Comparison of ENCODE assay signal across 8 mouse cellular contexts in the genomic region with DNA sequence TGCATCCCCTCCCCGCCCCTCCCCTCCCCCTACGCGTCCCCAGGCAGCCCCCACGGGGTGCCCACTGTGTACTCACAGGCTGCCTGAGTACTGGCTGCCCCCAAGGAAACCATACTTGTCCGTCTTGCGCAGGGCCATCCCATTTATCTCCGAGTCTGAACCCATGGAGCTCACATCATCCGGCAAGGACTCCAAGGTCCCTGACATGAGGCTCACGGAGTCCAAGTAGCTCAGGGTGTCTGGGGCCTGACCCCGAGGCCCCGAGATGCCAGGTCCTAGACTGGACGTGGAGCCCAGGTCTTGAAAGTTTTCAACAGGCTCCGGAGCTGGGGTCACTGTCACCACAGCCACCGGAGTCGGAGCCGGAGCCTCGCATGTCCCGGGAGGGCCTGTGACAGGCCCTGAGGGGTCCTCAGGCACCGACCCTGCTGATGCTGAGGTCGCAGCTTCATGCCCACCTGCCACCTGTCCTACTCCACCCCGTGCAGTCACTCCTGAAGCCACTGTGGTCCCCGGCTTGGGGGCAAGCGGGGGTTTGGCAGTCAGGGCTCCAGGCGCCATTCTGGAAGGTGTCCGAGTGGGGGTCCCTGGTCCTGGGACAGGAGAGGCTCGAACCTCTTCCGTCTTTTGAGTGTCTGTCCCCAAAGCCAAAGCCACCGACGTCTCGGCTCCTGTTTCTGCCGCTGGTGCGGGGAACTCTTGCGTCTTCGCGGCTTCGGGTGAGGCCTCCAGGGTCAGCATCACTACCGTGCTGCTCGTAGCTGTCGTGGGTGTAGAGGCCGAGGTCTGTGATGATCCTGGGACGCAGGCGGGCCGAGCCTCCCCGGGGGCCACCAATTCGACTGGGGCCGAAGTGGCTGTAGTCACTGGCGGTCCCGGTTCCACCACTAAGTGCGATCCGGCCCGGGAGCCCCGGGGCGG. TPM values are rescaled to one million over a fixed set of nuclear protein-coding genes. Genes with fewer than 3 reads are reported as not detected.
A peak's percentile ranks its signal among the peaks of the same experiment; 100 is the strongest.
DNase-seq lines count a peak whose midpoint lies in the region; ATAC-seq and TF ChIP-seq lines count a peak whose summit lies in the region.

No protein-coding gene starts in this region.

- H3K9me3 ChIP-seq in embryonic facial prominence, embryonic 14.5 days (ENCODE audit: control insufficient read depth, low read length) = no peaks in the 10 kb centered on the region
- H3K9me3 ChIP-seq in hindbrain, postnatal 0 days (ENCODE audit: low read length) = no peaks in the 10 kb centered on the region
- H3K9me3 ChIP-seq in stomach, embryonic 15.5 days = no peaks in the 10 kb centered on the region

- no peaks in the 10 kb centered on the region for H3K27me3 ChIP-seq in embryonic facial prominence, embryonic 14.5 days (replicated peaks; ENCODE audit: control insufficient read depth, insufficient read depth, low read length)
- H3K27me3 ChIP-seq in hindbrain, postnatal 0 days (ENCODE audit: insufficient read depth, low read length) = no peaks in the 10 kb centered on the region
- no peaks in the 10 kb centered on the region for H3K27me3 ChIP-seq in stomach, embryonic 15.5 days (replicated peaks)

- H3K27ac ChIP-seq in layer of hippocampus, adult 2 months = peak overlapping the region; percentile 92
- H3K27ac ChIP-seq in embryonic facial prominence, embryonic 14.5 days (replicated peaks; ENCODE audit: low read depth, low read length) = peak overlapping the region; percentile 80
- peak overlapping the region; percentile 84 for H3K27ac ChIP-seq in hindbrain, postnatal 0 days
- H3K27ac ChIP-seq in stomach, embryonic 15.5 days = peak overlapping the region; percentile 89

- intact Hi-C loops in gastrocnemius, postnatal 14 days (cut with DNase I; ENCODE audit: low total_unique reads) = no loop called here

- WGBS in embryonic facial prominence, embryonic 14.5 days = under 1% methylated on average over 41 of the region's 53 CpGs
- under 1% methylated on average over 52 of the region's 53 CpGs for WGBS in hindbrain, postnatal 0 days
- WGBS in stomach, embryonic 15.5 days = under 1% methylated on average over 53 of the region's 53 CpGs

- TF ChIP-seq CTCF in layer of hippocampus, adult 2 months (conservative IDR thresholded peaks at IDR 0.05) = no peak
- TF ChIP-seq CTCF in hindbrain, postnatal 0 days (IDR thresholded peaks at IDR 0.05; ENCODE audit: low read depth) = no peak

- no peak for ATAC-seq in embryonic facial prominence, embryonic 14.5 days (ENCODE audit: low read depth)
- ATAC-seq in hindbrain, postnatal 0 days = no peak
- ATAC-seq in stomach, embryonic 15.5 days (ENCODE audit: insufficient read depth, low FRiP score, low read depth) = no peak

- peaks cover 17% of the 10 kb centered on the region for H3K4me1 ChIP-seq in embryonic facial prominence, embryonic 14.5 days (ENCODE audit: control insufficient read depth, insufficient read depth, low read length)
- H3K4me1 ChIP-seq in hindbrain, postnatal 0 days (ENCODE audit: insufficient read depth, low read length) = peaks cover 7% of the 10 kb centered on the region
- H3K4me1 ChIP-seq in stomach, embryonic 15.5 days = peaks cover 20% of the 10 kb centered on the region

- peak overlapping the region; percentile 85 for H3K4me2 ChIP-seq in embryonic facial prominence, embryonic 14.5 days (ENCODE audit: low read depth, low read length)
- peak overlapping the region; percentile 98 for H3K4me2 ChIP-seq in hindbrain, postnatal 0 days (ENCODE audit: low read depth, low read length)
- H3K4me2 ChIP-seq in stomach, embryonic 15.5 days = peak overlapping the region; percentile 88

- peaks cover 15% of the 10 kb centered on the region for H3K36me3 ChIP-seq in embryonic facial prominence, embryonic 14.5 days (ENCODE audit: control insufficient read depth, insufficient read depth, low read length)
- H3K36me3 ChIP-seq in hindbrain, postnatal 0 days (ENCODE audit: insufficient read depth, low read length) = no peaks in the 10 kb centered on the region
- H3K36me3 ChIP-seq in stomach, embryonic 15.5 days = peaks cover 7% of the 10 kb centered on the region; the same call in 1 of the 2 replicates

- DNase-seq in layer of hippocampus, adult 2 months (ENCODE audit: low spot score in 2 of 2) = no peak
- DNase-seq in layer of hippocampus, adult 9-11 months = no peak
- peak; percentile 9 for DNase-seq in NIH3T3 (ENCODE audit: low read depth)
- DNase-seq in embryonic facial prominence, embryonic 14.5 days (ENCODE audit: low spot score) = no peak
- DNase-seq in hindbrain, postnatal 0 days (ENCODE audit: low spot score) = no peak
- peak; percentile 34 for DNase-seq in lung, postnatal 10 days
- no peak for DNase-seq in gastrocnemius, postnatal 14 days

- H3K9ac ChIP-seq in embryonic facial prominence, embryonic 14.5 days (ENCODE audit: low read depth, low read length) = peak overlapping the region; percentile 96
- H3K9ac ChIP-seq in hindbrain, postnatal 0 days (replicated peaks; ENCODE audit: low read length) = peak overlapping the region; percentile 81
- H3K9ac ChIP-seq in stomach, embryonic 15.5 days = peak overlapping the region; percentile 96

- H3K4me3 ChIP-seq in layer of hippocampus, adult 2 months = peak overlapping the region; percentile 89
- H3K4me3 ChIP-seq in embryonic facial prominence, embryonic 14.5 days (ENCODE audit: low read depth, low read length) = peak overlapping the region; percentile 90
- peak overlapping the region; percentile 76 for H3K4me3 ChIP-seq in hindbrain, postnatal 0 days (ENCODE audit: low read length)
- H3K4me3 ChIP-seq in stomach, embryonic 15.5 days (replicated peaks) = peak overlapping the region; percentile 97

RNA-seq across cellular contexts. Expression of gene Tbc1d10b, which starts 0.6 kb away (rescaled TPM):
- 100 to 1,000 TPM; 102 to 120 TPM for total RNA-seq in layer of hippocampus, adult 2 months (2021)
- 25.0 and 27.1 TPM in 2 replicates for polyA plus RNA-seq in embryonic facial prominence, embryonic 14.5 days (2014; fragmentation: Nextera tagmentation; extraction: Ambion mirVana)
- 68.6 and 69.4 TPM in 2 replicates for total RNA-seq in hindbrain, postnatal 0 days (2014; rRNA removed)
- polyA plus RNA-seq in hindbrain, postnatal 0 days (2015; fragmentation: Nextera tagmentation; extraction: Ambion mirVana) = 25.4 and 28.1 TPM in 2 replicates
- 24.3 and 24.4 TPM in 2 replicates for polyA plus RNA-seq in stomach, embryonic 15.5 days (2015; fragmentation: Nextera tagmentation; extraction: Ambion mirVana)
- 10 to 100 TPM; 32.1 to 32.9 TPM for total RNA-seq in gastrocnemius, postnatal 14 days (2021)

RNA-seq across cellular contexts. Expression of gene Mylpf, which starts 1.1 kb away (rescaled TPM):
- total RNA-seq in layer of hippocampus, adult 2 months (2021) = 1 to 10 TPM; 1.3 to 1.9 TPM
- polyA plus RNA-seq in embryonic facial prominence, embryonic 14.5 days (2014; fragmentation: Nextera tagmentation; extraction: Ambion mirVana) = 1,018 and 1,489 TPM in 2 replicates
- total RNA-seq in hindbrain, postnatal 0 days (2014; rRNA removed) = 15.5 TPM in 1 of 2 replicates, not detected in the other
- polyA plus RNA-seq in hindbrain, postnatal 0 days (2015; fragmentation: Nextera tagmentation; extraction: Ambion mirVana) = 3.0 and 3.1 TPM in 2 replicates
- polyA plus RNA-seq in stomach, embryonic 15.5 days (2015; fragmentation: Nextera tagmentation; extraction: Ambion mirVana) = 18.6 and 31.0 TPM in 2 replicates
- over 10,000 TPM; 57,620 to 58,231 TPM for total RNA-seq in gastrocnemius, postnatal 14 days (2021)

RNA-seq across cellular contexts. Expression of gene Cd2bp2, which starts 11.8 kb away (rescaled TPM):
- 10 to 100 TPM; 88.4 to 97.0 TPM for total RNA-seq in layer of hippocampus, adult 2 months (2021)
- polyA plus RNA-seq in embryonic facial prominence, embryonic 14.5 days (2014; fragmentation: Nextera tagmentation; extraction: Ambion mirVana) = 45.4 and 55.1 TPM in 2 replicates
- total RNA-seq in hindbrain, postnatal 0 days (2014; rRNA removed) = 59.7 and 75.0 TPM in 2 replicates
- 57.0 and 62.3 TPM in 2 replicates for polyA plus RNA-seq in hindbrain, postnatal 0 days (2015; fragmentation: Nextera tagmentation; extraction: Ambion mirVana)
- polyA plus RNA-seq in stomach, embryonic 15.5 days (2015; fragmentation: Nextera tagmentation; extraction: Ambion mirVana) = 44.1 and 46.6 TPM in 2 replicates
- total RNA-seq in gastrocnemius, postnatal 14 days (2021) = 10 to 100 TPM; 30.0 to 32.0 TPM

RNA-seq across cellular contexts. Expression of gene Zfp553, which starts 25.2 kb away (rescaled TPM):
- total RNA-seq in layer of hippocampus, adult 2 months (2021) = 10 to 100 TPM; 18.6 to 21.7 TPM
- polyA plus RNA-seq in embryonic facial prominence, embryonic 14.5 days (2014; fragmentation: Nextera tagmentation; extraction: Ambion mirVana) = 14.0 and 17.2 TPM in 2 replicates
- total RNA-seq in hindbrain, postnatal 0 days (2014; rRNA removed) = 41.0 and 43.3 TPM in 2 replicates
- polyA plus RNA-seq in hindbrain, postnatal 0 days (2015; fragmentation: Nextera tagmentation; extraction: Ambion mirVana) = 31.7 and 33.9 TPM in 2 replicates
- polyA plus RNA-seq in stomach, embryonic 15.5 days (2015; fragmentation: Nextera tagmentation; extraction: Ambion mirVana) = 33.9 and 34.8 TPM in 2 replicates
- total RNA-seq in gastrocnemius, postnatal 14 days (2021) = 1 to 10 TPM; 4.2 to 5.4 TPM

RNA-seq across cellular contexts. Expression of gene Sept1, which starts 25.3 kb away (rescaled TPM):
- 1 to 10 TPM; 5.0 to 6.3 TPM for total RNA-seq in layer of hippocampus, adult 2 months (2021)
- 12.5 and 15.9 TPM in 2 replicates for polyA plus RNA-seq in embryonic facial prominence, embryonic 14.5 days (2014; fragmentation: Nextera tagmentation; extraction: Ambion mirVana)
- 4.6 and 5.0 TPM in 2 replicates for total RNA-seq in hindbrain, postnatal 0 days (2014; rRNA removed)
- polyA plus RNA-seq in hindbrain, postnatal 0 days (2015; fragmentation: Nextera tagmentation; extraction: Ambion mirVana) = 3.8 and 5.2 TPM in 2 replicates
- 17.7 and 19.2 TPM in 2 replicates for polyA plus RNA-seq in stomach, embryonic 15.5 days (2015; fragmentation: Nextera tagmentation; extraction: Ambion mirVana)
- total RNA-seq in gastrocnemius, postnatal 14 days (2021) = 1 to 10 TPM; 4.2 to 5.0 TPM

Comparison
In these comparisons a context has a peak if more than half of its experiments do, and no peak if none do; other contexts are left out.
1. DNase-seq: peak in NIH3T3 (single experiment) and lung, postnatal 10 days (single experiment); none in layer of hippocampus, adult 2 months (0 of 2), layer of hippocampus, adult 9-11 months (single experiment), embryonic facial prominence, embryonic 14.5 days (single experiment), hindbrain, postnatal 0 days (single experiment) and gastrocnemius, postnatal 14 days (single experiment).
2. RNA of gene Mylpf, which starts 1.1 kb away (total RNA-seq): 57,620 to 58,231 TPM in gastrocnemius, postnatal 14 days; 1.3 to 1.9 TPM in layer of hippocampus, adult 2 months and 15.5 TPM in hindbrain, postnatal 0 days; every median in the first group is over 1,000 times any median in the second.
3. Peak in every context shown above with its lines, with median percentiles within 50 percentile points of each other: H3K27ac ChIP-seq, H3K4me3 ChIP-seq, H3K4me2 ChIP-seq and H3K9ac ChIP-seq.